Mouse (Mus musculus): ENCODE results near the gene Dnm1.

The Dnm1 gene

DNA sequence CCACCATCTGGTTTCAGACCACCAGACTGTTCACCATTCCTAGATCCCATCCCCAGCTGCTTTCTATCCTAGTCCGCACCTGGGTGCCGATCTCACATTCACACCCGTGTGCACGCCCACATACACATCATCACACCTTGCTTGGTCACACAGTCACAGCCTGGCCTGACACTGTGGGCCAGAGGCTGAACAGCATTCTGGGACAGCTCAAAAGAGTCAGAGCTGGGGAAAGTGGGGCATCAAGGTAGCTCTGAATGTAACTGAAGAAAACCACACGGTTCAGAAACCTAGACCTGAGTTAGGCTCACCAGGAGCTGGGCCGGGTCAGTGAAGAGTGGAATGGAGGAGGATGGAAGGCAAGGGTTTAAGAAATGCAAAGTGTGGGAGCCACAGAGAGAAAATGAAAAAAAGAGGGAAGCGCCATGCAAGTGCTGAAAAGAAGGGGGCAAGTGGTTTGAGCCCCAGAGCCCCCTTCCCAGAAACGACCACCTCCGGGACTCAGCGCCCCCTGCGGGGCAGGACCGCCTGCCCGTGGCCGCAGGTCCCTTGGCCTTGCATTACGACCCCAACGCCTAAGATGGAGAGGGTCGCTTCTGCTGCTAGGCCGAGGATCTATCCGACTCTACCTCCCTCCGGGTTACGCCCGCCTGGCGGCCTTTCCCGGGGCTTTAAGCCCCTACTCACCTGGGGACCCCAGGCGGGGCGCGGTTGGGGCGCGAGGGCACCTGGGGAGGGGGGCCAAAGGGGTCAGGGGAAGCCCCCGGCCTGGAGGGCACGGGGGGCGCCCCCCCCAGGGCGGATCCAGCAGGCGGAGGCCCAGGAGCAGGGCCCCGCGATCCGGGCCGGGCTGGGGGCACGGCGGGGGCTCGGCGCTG lies 41.5 kb downstream of the Dnm1 start:
- peak in 1 of 2 experiments; percentile 13 for DNase-seq

DNA sequence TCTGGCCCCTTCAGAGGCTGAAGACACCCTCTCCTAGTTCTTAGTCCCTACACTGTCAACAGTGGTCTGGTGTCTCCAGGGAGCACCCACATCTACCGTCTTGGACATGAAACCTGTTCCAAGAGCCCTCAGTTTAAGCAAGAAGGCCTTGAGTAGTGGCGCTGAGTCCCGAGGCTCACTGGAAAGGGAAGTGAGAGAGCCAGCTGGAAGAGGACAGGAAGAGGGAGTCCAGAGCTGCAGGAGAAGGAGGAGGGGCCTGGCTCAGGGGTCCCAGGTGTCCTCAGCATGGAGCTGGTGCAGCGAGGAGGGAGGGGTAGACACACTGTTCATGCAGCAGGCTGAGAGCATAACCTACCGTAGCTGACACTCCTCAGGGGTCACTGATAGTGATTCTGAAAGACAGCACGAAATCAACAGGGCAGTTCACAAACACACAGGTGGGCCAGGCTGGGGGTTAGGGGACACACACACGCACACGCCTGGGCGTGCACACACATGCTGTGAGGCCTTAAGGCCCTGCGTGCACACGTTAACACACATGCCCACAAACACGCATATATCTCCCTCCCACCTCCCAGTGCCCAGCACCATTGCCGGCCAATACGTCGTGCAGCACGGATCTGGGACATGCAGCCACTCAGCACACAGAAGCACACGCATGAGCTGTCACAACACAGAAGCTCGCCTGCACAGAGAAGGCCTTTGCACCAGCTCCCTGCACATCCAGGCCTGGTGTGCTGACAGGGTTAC lies 42.9 kb downstream of the Dnm1 start:
- peak in 1 of 2 experiments; percentile 11 for DNase-seq

DNA sequence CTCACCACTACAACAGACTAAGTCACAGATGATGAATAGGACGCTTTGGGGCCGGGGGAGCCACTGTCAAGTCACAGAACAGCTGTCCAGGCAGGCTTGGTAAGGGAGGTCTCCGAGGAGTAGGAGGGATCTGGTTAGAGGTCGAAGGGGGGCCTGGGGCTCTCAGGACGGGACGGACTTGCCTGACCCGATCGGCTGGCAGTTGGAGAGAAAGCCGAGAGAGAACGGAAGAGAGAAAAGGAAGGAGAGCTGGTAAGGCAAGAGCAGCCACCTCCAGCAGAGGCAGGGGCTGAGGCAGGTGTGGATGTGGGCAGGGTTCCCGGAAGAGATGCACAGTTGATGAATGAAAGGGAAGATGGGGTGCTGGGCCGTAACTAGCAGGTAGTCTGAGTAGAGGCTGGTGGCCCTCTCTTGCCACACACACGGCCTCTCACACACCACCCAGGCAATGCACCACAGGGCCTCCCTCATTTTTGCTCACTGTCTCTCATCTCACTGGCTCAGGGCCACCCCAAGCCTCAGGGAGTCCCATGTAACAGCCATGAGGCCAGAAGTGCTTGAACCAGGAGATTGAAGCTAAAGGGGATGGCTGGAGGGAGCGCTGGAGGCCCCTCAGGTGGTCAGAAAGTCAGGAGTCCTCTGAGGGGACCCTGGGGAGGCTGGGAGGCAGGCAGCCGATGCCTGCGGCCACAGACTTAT lies 44.1 kb downstream of the Dnm1 start:
- peak; percentile 51 to 56 for DNase-seq

DNA sequence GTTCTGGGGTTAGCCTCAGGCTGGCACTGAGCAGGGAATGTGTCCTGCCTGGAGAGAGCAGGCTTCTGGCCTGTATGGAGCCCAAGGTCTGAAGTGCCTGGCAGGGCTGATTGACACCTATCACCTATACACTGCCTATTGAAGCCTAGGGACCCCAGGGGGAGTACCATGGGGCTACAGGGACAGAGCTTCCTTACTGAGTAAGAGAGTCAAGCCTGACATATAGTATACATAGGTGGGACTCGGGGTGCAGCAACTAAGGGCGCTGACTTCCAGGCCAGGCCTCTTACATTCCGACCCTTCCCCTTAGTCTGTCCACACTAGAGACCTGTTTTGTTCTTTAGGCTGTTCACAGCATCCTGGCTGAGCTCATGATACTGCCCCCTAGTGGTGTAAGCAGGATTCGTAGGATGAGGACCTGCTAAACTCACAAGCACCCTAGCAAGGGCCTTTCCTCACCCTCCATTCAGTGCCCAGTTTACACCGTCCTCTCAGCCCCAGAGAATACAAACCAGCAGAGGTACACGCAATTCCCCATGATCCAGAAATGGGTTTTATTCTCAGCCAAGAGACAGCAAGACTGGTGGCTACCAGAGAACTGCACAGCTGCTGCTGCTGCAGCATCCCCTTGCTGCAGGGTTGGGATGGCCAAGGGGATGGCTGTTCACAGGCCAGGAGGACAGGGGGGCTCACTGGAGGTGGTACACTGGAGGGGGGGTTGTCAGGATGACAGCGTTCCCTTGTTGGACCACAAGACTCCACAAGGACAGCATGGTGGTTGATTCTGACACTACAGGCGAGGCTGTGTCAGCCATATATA lies 45.0 kb downstream of the Dnm1 start:
- peak; percentile 73 to 83 for DNase-seq

DNA sequence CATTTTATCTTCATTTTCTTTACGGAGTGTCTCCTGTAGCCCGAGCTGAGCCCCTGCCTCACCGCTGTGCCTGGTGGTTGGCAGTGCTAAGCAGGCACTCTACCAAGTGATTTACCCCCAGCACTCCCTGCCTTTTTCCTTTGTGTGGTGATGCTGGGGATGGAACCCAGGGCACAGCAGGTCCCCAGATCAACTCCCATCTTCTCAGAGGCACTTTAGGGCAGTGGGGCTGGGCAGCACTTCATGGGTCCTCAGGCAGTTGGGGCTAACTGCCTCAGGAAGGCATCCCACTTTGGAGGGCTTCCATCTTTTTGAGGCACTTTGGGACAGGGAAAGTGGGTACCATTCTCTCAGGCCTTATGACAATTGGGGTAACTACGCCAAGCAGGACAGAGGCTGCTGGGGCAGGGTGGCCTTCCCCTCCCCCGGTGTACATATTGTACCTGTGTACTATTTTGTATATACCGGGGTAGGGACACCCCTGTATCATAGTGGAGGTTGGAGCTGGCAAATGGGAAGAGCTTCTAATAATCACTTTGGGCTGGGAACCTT lies 45.8 kb downstream of the Dnm1 start:
- peak in 1 of 2 experiments; percentile 23 for DNase-seq

DNA sequence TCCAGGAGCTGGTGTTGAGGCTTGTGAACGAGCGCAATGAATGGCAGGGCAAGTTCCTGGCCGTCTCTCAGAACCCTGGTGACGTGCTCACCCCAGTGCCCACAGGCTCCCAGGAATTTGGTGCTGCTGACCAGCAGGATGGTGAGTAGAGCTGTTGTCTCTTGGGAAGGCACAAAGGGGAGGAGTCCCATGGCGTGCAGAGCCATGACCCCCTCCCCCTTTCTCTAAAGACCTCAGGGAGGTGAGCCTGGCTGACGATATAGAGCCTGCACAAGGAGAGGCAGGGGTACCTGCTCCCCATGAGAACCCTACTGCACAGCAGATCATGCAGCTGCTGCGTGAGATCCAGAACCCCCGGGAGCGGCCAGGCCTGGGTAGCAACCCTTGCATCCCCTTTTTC lies 47.0 kb downstream of the Dnm1 start:
- peak in 1 of 2 experiments; percentile 21 for DNase-seq

DNA sequence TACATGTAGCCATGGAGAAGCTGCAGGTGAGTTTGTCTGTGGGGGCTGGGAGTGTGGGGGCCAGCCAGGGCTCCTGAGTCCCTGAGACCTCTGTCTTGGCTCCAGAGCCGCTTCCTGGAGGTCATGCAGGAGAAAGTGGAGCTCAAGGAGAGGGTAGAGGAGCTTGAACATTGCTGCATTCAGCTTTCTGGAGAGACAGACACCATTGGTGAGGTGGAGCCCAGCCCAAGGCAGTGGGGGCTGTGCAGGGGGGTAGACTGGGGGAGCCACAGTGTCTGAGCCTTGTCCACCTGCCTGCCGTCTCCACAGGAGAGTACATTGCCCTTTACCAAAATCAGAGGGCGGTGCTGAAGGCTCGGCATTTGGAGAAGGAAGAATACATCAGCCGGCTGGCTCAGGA lies 47.5 kb downstream of the Dnm1 start:
- DNase-seq, result peak in 1 of 2 experiments; percentile 15

DNA sequence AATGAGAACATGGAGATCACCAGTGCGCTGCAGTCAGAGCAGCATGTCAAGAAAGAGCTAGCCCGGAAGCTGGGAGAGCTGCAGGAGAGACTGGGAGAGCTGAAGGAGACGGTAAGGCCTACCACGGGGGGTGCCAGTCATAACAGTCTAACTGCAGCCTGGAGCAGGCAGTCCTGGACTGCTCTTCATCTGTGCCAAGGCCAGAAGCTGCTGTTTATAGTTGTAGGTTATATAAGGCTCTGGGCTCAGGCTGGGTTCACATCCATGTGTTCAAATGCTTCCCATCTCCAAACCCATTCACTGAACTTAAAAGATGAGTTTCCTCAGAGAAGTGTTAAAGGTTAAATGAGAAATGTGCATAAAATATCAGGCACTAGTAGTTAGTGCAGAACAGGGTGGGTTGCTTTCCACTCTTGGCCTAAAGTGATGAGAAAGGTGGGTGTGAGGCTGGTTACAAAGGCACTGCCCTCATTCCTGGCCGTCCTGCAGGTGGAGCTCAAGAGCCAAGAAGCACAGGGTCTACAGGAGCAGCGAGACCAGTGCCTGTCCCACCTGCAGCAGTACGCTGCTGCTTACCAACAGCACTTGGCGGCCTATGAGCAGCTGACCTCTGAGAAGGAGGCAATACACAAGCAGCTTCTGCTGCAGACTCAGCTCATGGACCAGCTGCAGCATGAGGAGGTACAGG lies 48.8 kb downstream of the Dnm1 start:
- peak; percentile 84 to 85 for DNase-seq

DNA sequence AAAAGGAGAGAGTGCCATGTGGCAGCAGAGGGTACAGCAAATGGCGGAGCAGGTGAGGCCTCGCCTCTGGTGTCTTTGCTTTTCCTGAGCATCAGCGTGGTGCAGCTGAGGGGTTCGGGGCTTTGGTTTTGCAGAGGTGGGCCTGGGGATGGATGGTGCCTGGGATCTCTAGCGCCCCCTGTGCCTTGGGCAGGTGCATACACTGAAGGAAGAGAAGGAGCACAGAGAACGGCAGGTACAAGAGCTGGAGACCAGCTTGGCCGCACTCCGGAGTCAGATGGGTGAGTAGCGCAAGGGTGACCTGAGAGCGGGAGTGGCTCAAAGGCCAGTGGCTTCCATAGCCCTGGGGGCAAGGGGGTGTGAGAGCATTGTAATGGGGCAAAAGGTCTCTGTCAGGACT lies 50.2 kb downstream of the Dnm1 start:
- peak in 1 of 2 experiments; percentile 7 for DNase-seq

DNA sequence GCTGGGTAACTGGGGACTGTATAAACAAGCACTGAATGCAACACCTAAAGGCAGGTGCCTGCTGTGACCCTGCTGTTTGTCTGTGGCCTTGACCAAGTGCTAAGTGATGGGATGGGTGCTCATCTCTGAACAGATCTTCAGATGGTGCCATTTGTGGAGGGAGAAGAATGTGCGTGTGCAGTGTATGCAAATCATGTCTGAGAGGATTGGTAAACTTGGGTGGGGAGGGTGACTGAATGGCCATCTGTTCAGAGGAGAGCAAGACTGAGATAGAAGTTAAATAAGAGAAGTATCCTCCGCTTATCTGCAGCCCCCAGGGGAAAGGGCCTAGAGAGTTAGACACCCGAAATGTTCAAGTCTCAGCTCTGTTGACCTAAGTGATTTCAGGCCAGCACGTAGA lies 53.7 kb downstream of the Dnm1 start:
- DNase-seq, result no peak

DNA sequence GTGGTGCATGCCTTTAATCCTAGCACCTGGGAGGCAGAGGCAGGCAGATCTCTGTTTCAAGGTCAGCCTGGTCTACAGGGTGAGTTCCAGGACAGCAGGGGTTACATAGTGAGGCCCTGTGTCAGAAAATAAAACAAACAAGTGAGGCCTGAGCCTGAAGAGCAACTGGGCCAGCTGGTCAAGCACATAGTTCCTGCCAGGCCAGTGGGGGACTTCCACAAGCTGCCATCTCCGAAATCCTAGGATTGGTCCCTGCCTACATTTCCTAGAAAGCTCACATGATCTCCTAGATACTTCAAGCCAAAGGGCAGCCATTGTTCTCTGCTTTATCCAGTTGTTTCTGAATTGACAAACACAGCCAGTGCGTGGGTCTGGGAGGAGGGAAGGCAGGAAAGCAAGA lies 57.3 kb downstream of the Dnm1 start:
- DNase-seq, result peak in 1 of 2 experiments; percentile 29

DNA sequence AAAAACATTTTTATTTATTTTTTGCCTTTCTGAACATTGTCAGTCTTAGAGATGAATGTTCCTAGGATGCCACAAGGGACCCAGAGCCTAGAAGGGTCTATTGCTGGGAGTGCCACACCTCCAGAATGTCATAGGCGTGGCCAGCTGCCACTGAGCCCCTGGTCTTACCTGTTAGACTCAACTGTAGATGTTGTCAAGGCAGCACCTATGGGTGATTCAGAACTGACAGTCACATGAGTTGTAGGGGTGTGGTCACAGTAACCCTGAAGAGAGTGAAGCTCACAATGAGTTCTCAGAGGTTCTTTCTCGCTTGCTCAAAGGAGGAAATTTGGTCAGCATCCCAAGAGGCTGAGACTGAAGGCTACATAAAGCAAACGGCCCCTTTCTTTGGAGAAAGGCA lies 57.9 kb downstream of the Dnm1 start:
- DNase-seq, result no peak

DNA sequence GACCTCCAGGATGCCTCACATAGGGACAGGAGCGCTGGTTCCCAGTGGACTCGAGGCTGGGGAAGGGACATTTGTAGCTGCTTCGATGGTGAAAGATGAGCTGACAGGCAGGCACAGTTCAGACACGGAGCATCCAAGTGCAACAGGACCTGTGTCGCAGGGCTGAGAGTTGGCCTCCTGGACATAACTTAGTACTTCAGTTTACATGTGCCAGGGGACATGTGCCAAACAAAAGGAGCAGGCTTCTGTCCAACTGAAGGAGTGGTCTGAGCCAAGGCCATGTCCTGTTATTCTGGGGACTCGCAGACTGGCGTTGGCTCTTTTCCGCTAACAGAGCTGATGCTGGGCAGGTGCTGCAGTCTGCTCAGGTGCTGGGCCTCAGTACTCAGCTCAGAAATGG lies 58.8 kb downstream of the Dnm1 start:
- peak; percentile 61 to 71 for DNase-seq

DNA sequence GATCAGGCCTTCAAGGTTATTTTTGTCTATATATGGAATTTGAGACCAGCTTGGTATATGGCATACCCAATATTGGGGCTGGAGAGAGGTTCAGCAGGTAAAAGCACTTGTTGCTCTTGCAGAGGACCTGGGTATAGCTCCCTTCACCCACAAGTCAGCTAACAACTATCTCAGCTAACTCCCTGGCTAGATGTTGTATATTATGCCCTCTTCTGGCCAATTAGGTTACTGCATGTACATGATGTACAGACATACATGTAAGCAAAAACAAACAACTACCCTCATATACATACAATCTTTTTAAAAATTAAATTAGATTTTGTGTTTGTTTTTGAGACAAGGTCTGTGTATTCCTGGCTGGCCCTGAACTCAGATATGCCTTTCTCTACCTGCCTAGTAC lies 63.6 kb downstream of the Dnm1 start:
- no peak for DNase-seq

DNA sequence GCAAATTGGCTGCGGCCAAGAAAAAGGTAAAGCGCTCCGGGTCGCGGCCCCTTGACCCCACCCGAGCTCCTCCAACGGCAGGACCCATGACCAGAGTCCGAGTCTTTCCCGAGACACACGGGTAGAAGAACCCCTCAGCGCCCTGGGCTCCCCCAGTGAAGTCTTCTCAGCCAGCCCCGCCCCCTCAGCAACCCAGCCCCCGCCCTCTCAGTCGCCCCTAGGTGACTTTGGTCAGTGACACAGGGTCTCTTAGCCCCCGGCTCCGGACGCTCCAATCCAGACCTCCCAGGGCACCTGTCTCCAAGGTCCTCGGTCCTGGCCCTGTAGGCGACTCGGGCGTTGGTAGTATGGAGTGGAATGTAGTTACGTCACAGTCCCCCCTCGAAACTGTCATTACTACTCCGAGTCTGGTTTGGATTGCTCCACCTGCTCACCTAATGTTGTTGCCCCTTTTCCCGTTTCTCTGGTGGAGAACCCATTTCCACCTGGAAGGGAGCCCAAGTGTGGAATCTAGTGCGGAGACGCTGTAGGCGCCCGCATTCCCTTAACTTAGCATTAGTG lies 64.7 kb downstream of the Dnm1 start:
- no peak for DNase-seq

DNA sequence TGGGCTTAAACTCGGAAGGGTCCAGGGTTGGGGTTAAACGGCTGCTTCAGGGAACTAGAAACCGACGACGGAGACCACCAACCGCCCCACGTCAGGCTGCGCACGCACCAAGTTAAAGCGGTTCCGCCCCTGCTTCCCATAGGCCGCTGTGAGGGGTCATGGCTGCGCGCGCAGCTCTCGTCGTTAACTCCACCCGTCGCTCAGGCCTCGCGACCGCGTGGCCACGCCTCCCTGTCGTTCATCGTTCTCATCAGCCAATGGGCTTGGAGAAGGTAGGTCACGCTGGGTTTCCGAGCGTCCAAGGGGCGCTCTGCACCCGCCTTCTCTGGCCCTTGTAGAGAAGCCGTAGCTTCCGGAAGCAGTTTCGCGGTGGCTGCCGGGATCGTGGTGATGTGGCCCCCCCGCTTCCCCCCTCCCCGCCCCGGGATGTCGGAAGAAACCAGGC lies 65.2 kb downstream of the Dnm1 start, which contains the start of gene Swi5:
TSS of gene Swi5 (minus strand) at position 153 of the 445 bp plus-strand sequence.
- peak; percentile 98 to 99 for DNase-seq

DNA sequence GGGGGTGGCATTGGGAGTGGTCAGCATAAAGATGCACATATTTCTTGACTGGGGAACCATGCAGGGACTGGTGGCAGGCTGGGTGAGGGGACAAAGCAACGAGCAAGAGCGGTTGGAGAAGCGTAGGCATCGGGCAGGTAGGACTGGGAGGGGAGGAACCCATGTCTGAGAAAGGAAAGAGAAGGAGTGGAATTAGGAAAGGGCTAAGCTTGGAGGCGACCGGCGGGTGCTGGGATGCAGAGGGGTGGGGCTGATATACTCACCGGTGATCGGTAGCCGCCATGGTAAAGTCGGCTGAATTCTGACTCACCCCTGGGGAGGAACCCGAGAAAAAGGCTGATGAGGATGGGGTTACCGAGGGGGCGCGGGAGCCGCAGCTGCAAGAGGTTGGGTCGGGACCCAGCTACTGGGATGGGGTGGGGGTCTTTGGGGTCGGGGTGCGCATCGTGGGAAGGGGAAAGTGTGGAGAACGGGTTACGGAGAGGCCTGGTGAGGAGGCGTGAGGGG lies 65.8 kb downstream of the Dnm1 start, which contains the start of gene Golga2:
TSS of gene Golga2 (plus strand) at position 51 of the 507 bp plus-strand sequence.
- peak in 1 of 2 experiments; percentile 18 for DNase-seq

DNA sequence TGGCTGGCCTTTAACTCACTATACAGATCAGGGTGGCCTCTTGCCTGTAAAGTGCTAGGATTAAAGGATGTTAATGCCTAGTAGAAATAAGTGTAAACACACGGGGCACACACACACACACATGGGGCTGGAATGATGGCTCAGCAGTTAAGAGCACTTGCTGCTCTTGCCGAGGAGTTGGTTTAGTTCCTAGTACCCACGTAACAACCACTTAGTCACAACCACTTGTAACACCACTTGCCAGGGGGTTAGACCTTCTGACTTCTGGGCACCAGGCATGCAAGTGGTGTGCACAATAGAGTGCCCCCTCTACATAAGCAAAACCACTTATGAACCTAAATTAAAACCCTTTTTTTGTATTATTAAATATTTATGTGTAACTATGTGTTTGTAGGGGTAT lies 69.2 kb downstream of the Dnm1 start:
- DNase-seq, result no peak

DNA sequence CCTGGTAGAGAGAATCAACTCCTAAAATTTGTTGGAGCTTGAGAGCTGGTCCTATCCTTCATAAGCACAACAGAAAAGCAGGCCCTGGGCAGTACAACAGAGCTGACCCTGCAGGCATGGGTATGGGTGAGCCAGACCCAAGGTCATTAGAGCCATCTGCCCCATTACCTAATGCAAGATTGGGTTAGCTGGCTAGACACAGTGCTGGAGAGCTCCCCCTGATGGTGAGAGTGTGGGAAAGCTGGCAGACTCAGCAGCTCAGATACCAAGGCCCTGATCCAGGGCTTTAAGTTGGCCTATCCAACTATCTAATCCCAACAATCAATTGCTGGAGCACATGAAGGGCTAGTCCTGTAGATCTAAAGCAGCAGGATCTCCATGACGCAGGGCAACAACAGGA lies 70.4 kb downstream of the Dnm1 start:
- peak; percentile 52 to 56 for DNase-seq

DNA sequence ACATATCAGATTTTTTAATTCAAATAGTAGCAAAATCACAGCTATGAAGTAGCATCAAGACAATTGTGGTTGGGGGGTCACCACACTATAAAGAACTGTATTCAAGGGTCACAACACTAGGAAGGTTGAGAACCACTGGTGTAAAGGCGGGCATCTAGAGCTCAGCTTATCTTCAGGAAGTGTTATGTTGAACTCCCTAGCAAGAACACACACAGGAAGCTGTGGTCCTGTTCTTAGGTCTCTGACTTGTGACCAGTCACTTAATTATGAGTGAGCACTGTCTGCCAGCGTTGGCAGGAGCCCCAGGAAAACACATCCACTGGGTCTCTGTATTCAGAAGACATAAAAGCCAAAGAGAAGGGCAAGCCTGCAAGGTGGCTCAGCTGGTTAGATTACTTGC lies 70.8 kb downstream of the Dnm1 start:
- DNase-seq, result no peak

DNA sequence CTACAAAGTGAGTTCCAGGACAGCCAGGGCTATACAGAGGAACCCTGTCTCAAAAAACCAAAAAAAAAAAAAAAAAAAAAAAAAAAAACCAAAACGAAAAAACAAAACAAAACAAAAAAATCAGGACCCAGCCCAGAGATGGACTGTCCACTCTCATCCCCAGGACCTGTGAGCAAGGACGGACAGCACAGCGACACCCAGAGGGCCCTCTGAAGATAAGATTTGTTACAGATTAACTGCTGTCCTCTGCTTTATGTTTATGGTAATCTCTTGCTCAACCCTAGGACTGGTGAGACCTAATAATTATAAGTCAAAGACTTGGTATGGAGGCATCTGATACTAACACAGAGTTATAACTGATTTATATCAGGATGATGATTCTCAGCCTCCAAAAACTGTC lies 77.3 kb downstream of the Dnm1 start:
- DNase-seq, result no peak

Measured in cerebellum, postnatal 36 days (tissue).